Mouse (Mus musculus) heart, postnatal 0 days (tissue): Measurements from ENCODE around the gene Chil4.
"Not testable (repeated sequence)": the region's sequence is repeated elsewhere in the genome, so short reads cannot be mapped to it uniquely, and the experiment has no call there.

ENCODE experiments used
- CTCF ChIP-seq: IDR thresholded peaks from 2 replicates; pipeline ENCODE4 v1.5.1; 2016; ENCODE audit warnings: antibody characterized with exemption, control low read depth, low read depth
- EP300 ChIP-seq: IDR thresholded peaks from 2 replicates; pipeline ENCODE4 v1.6.1; 2016; ENCODE audit warnings: antibody characterized with exemption, low read depth

DNA sequence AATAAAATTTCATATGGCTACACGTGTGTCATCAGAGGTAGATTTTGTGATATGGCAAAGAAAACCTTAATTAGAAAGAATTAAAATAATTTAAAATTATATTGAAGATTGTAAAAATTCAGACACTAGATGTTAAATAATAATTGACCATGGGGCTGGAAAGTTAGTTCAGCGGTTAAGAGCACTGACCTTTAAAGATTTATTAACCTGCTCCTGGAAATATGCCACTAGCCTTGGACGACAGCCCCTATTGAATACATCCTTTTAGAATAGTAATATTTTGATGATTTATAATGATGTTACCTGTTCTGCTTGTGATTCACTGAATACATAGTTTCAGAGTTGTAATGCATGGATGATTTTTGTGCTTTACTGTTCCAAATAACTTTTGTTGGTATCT lies 4.1 kb upstream of the Chil4 start:
- TF ChIP-seq CTCF, EP300: not testable (repeated sequence)
